Mouse (Mus musculus) intestine, embryonic 16.5 days (tissue): ENCODE measurements around the gene Usp42. TPM values are rescaled to one million over a fixed set of nuclear protein-coding genes. Genes with fewer than 3 reads are reported as not detected.

Experiments
- ATAC-seq: fragments of 200-750 bp; cut with Nextera tagmentation; 2 replicates; pipeline ENCODE4 v1.8.0; 2017; ENCODE audit warnings: moderate TSS enrichment, moderate library complexity
- H3K27ac ChIP-seq: fragments of 300-500 bp; sonication (generic); 2 replicates; pipeline ENCODE4 v1.5.1; 2014; ENCODE audit warnings: mild to moderate bottlenecking, low read length
- H3K27me3 ChIP-seq: fragments of 300-500 bp; sonication (generic); replicated peaks from 2 replicates; pipeline ENCODE4 v1.6.1; 2014; ENCODE audit warnings: low read length, control low read depth, mixed read lengths; ENCODE audit not compliant: control insufficient read depth, insufficient read depth
- H3K36me3 ChIP-seq: fragments of 300-500 bp; sonication (generic); 2 replicates; pipeline ENCODE4 v1.6.1; 2014; ENCODE audit warnings: low read length, control low read depth; ENCODE audit not compliant: control insufficient read depth, insufficient read depth
- H3K4me1 ChIP-seq: fragments of 300-500 bp; sonication (generic); 2 replicates; pipeline ENCODE4 v1.6.1; 2014; ENCODE audit warnings: low read length, control low read depth, mixed read lengths; ENCODE audit not compliant: control insufficient read depth, insufficient read depth
- H3K4me2 ChIP-seq: fragments of 300-500 bp; sonication (generic); 2 replicates; pipeline ENCODE4 v1.6.1; 2014; ENCODE audit warnings: low read depth, low read length, control low read depth
- H3K4me3 ChIP-seq: fragments of 300-500 bp; sonication (generic); 2 replicates; pipeline ENCODE4 v1.5.1; 2014; ENCODE audit warnings: mild to moderate bottlenecking, low read length
- H3K9ac ChIP-seq: fragments of 300-500 bp; sonication (generic); 2 replicates; pipeline ENCODE4 v1.6.1; 2014; ENCODE audit warnings: low read depth, low read length
- H3K9me3 ChIP-seq: fragments of 300-500 bp; sonication (generic); 2 replicates; pipeline ENCODE4 v1.6.1; 2016; ENCODE audit warnings: low read length, control low read depth; ENCODE audit not compliant: control insufficient read depth
- WGBS: fragments of 180-500 bp; shearing (Covaris S2); extraction: QIAGEN DNeasy Blood & Tissue Kit; methylation state at CpG from one replicate; pipeline ENCODE4 v1.1.7; 2014; 5-methylcytosine and 5-hydroxymethylcytosine counted together
- polyA plus RNA-seq: library from polyadenylated mRNA; unstranded; fragments of >200 nt; fragmentation: Nextera tagmentation; extraction: Ambion mirVana; gene quantifications from 2 replicates; pipeline ENCODE4 v1.2.1, GENCODE M21; 2015

The Usp42 gene
- polyA plus RNA-seq, 1 experiment from 2014 or later: 10.5 TPM

DNA sequence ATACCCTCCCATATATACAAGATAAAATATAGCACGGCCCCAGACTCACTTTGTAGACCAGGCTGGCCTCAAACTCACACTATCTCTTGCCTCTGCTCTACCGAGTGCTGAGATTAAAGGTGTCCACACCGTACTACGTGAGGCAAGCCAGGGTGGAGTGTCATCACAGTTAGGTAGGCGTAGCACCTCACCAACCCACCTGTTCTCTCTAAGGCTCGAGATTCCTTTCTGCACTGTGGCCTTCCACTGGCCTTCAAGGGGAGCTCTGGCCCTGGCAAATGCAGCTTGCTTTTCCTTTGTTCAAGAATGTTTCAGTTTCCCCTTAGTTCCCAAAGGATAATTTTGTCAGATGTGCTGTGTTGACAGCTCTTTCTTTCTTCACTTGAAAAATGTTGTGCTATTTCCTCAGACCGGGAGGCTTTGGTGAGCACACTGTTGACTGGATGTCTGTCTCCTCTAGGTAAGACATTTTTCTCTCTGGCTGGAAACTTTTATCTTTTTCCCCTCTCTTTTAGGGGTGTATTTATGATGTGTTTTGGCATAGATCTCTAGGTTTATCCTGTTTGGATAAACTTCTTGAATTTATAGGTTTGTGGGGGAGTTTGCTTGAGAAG lies 68.9 kb downstream of the Usp42 start:
- 58% methylated on average over 7 of the region's 7 CpGs for WGBS
- no peak overlapping the region for H3K27ac ChIP-seq
- ATAC-seq: no peak
- H3K36me3 ChIP-seq: no peaks in the 10 kb centered on the region
- H3K4me1 ChIP-seq: peaks cover 8% of the 10 kb centered on the region
- no peak overlapping the region for H3K4me2 ChIP-seq
- no peak overlapping the region for H3K9ac ChIP-seq
- H3K9me3 ChIP-seq: no peaks in the 10 kb centered on the region
- H3K4me3 ChIP-seq: no peak overlapping the region
- H3K27me3 ChIP-seq: no peaks in the 10 kb centered on the region

Other genes starting within 250 kb of the Usp42 start
- 52.6 and 307 TPM in 2 replicates for gene Rac1, start 204.2 kb downstream of the Usp42 start, polyA plus RNA-seq
- 42.5 and 43.3 TPM in 2 replicates for gene Cyth3, start 109.8 kb downstream of the Usp42 start, polyA plus RNA-seq
- 32.2 and 32.5 TPM in 2 replicates for gene Eif2ak1, start 85.5 kb upstream of the Usp42 start, polyA plus RNA-seq
- gene Ankrd61, start 165.4 kb upstream of the Usp42 start, polyA plus RNA-seq: 0.12 and 0.15 TPM in 2 replicates
- 123 and 135 TPM in 2 replicates for gene Aimp2, start 177.6 kb upstream of the Usp42 start, polyA plus RNA-seq
- 18.2 and 20.6 TPM in 2 replicates for gene Pms2, start 177.7 kb upstream of the Usp42 start, polyA plus RNA-seq
- gene Gm42421, start 195.9 kb upstream of the Usp42 start, polyA plus RNA-seq: 0.47 and 0.71 TPM in 2 replicates
- gene Rsph10b, start 200.8 kb upstream of the Usp42 start, polyA plus RNA-seq: 0.22 and 0.87 TPM in 2 replicates